Mouse (Mus musculus) kidney, postnatal 0 days (tissue): ENCODE measurements around the gene Gm49342. TPM values are rescaled to one million over a fixed set of nuclear protein-coding genes. Genes with fewer than 3 reads are reported as not detected.
A peak's percentile ranks its signal among the peaks of the same experiment; 100 is the strongest.
"Not testable (repeated sequence)": the region's sequence is repeated elsewhere in the genome, so short reads cannot be mapped to it uniquely, and the experiment has no call there.

Experiments used
- ATAC-seq: fragments of 200-750 bp; cut with Nextera tagmentation; replicated peaks from 2 replicates; pipeline ENCODE4 v1.8.0; 2017; ENCODE audit warnings: low read depth, moderate number of reproducible peaks, moderate TSS enrichment, moderate library complexity; ENCODE audit not compliant: low FRiP score
- DNase-seq: peaks from one replicate; pipeline ENCODE4 v3.0.0-alpha.2; 2016; ENCODE audit warnings: low spot score
- H3K27ac ChIP-seq: fragments of 300-500 bp; sonication (generic); 2 replicates; pipeline ENCODE4 v1.5.1; 2014; ENCODE audit warnings: mild to moderate bottlenecking
- H3K27me3 ChIP-seq: fragments of 300-500 bp; sonication (generic); 2 replicates; pipeline ENCODE4 v1.6.1; 2014; ENCODE audit warnings: low read length, mixed read lengths; ENCODE audit not compliant: insufficient read depth
- H3K36me3 ChIP-seq: fragments of 300-500 bp; sonication (generic); 2 replicates; pipeline ENCODE4 v1.6.1; 2014; ENCODE audit warnings: low read length, mixed read lengths; ENCODE audit not compliant: insufficient read depth
- H3K4me1 ChIP-seq: fragments of 300-500 bp; sonication (generic); replicated peaks from 2 replicates; pipeline ENCODE4 v1.6.1; 2014; ENCODE audit warnings: antibody characterized with exemption, low read length, mixed read lengths; ENCODE audit not compliant: insufficient read depth
- H3K4me2 ChIP-seq: fragments of 300-500 bp; sonication (generic); 2 replicates; pipeline ENCODE4 v1.6.1; 2014; ENCODE audit warnings: mild to moderate bottlenecking, low read length, moderate library complexity, mixed read lengths
- H3K4me3 ChIP-seq: fragments of 300-500 bp; sonication (generic); replicated peaks from 2 replicates; pipeline ENCODE4 v1.5.1; 2014; ENCODE audit warnings: low read depth, low read length
- H3K9ac ChIP-seq: fragments of 300-500 bp; sonication (generic); 2 replicates; pipeline ENCODE4 v1.6.1; 2014; ENCODE audit warnings: low read depth, low read length
- H3K9me3 ChIP-seq: fragments of 300-500 bp; sonication (generic); replicated peaks from 2 replicates; pipeline ENCODE4 v1.6.1; 2016; ENCODE audit warnings: low read length, inconsistent platforms, mixed read lengths
- CTCF ChIP-seq: IDR thresholded peaks from 2 replicates; pipeline ENCODE4 v1.5.1; 2016; ENCODE audit warnings: antibody characterized with exemption, low read depth, mild to moderate bottlenecking, moderate library complexity
- WGBS: fragments of 180-500 bp; shearing (Covaris S2); extraction: QIAGEN DNeasy Blood & Tissue Kit; methylation state at CpG from one replicate; pipeline ENCODE4 v1.1.7; 2014; 5-methylcytosine and 5-hydroxymethylcytosine counted together
- polyA plus RNA-seq: library from polyadenylated mRNA; unstranded; fragments of >200 nt; fragmentation: Nextera tagmentation; extraction: Ambion mirVana; gene quantifications from 2 replicates; pipeline ENCODE4 v1.2.1, GENCODE M21; 2015

The Gm49342 gene
- polyA plus RNA-seq, 1 experiment from 2014 or later: not detected

- WGBS: 12% methylated on average over 9 of the region's 9 CpGs
- Histone ChIP-seq H3K4me2 (no peak overlapping the region), H3K4me3 (no peak overlapping the region), H3K4me1 (peaks cover 4% of the 10 kb centered on the region; the same call in 1 of the 2 replicates), H3K27ac (no peak overlapping the region), H3K36me3 (no peaks in the 10 kb centered on the region), H3K27me3 (no peaks in the 10 kb centered on the region), H3K9me3 (no peaks in the 10 kb centered on the region), H3K9ac (no peak overlapping the region)
- TF ChIP-seq CTCF: peak; percentile 59
- DNase-seq: peak; percentile 79
- ATAC-seq: no peak; the same call in 1 of the 2 replicates
These were observed 32.4 kb downstream of the Gm49342 start for GRCm38 (mm10) chr14:50976674-50977073.

- H3K27ac ChIP-seq, DNase-seq, H3K4me1 ChIP-seq, ATAC-seq, H3K27me3 ChIP-seq, H3K9ac ChIP-seq, H3K4me3 ChIP-seq, H3K9me3 ChIP-seq, H3K4me2 ChIP-seq, H3K36me3 ChIP-seq: not testable (repeated sequence)
- 77% methylated on average over 6 of the region's 6 CpGs for WGBS
These were observed 34.1 kb downstream of the Gm49342 start for GRCm38 (mm10) chr14:50978451-50978850.

GRCm38 (mm10) chr14:50979631-50980030 lies 35.3 kb downstream of the Gm49342 start:
- DNase-seq (no peak), ATAC-seq (no peak)
- no peak overlapping the region for H3K4me2 ChIP-seq
- peak overlapping the region; percentile 39 for H3K27ac ChIP-seq
- no peaks in the 10 kb centered on the region for H3K36me3 ChIP-seq
- H3K4me3 ChIP-seq: no peak overlapping the region
- H3K9ac ChIP-seq: no peak overlapping the region
- peaks cover 4% of the 10 kb centered on the region; the same call in 1 of the 2 replicates for H3K4me1 ChIP-seq
- no peak for TF ChIP-seq CTCF
- H3K27me3 ChIP-seq: no peaks in the 10 kb centered on the region
- no peaks in the 10 kb centered on the region for H3K9me3 ChIP-seq

GRCm38 (mm10) chr14:50981207-50981606 lies 36.9 kb downstream of the Gm49342 start:
- H3K4me1 ChIP-seq: peaks cover 4% of the 10 kb centered on the region; the same call in 1 of the 2 replicates
- no peaks in the 10 kb centered on the region for H3K9me3 ChIP-seq
- TF ChIP-seq CTCF: no peak
- H3K4me2 ChIP-seq: no peak overlapping the region
- DNase-seq: peak; percentile 89
- H3K27me3 ChIP-seq: no peaks in the 10 kb centered on the region
- ATAC-seq: peak; percentile 86
- H3K36me3 ChIP-seq: no peaks in the 10 kb centered on the region
- H3K27ac ChIP-seq: peak overlapping the region; percentile 74
- no peak overlapping the region for H3K4me3 ChIP-seq
- 8% methylated on average over 2 of the region's 2 CpGs for WGBS
- no peak overlapping the region for H3K9ac ChIP-seq

GRCm38 (mm10) chr14:50981837-50982236 lies 37.5 kb downstream of the Gm49342 start:
- H3K27me3 ChIP-seq: no peaks in the 10 kb centered on the region
- ATAC-seq: no peak; the same call in 1 of the 2 replicates
- 44% methylated on average over 5 of the region's 5 CpGs for WGBS
- H3K4me3 ChIP-seq: no peak overlapping the region
- DNase-seq: no peak
- H3K4me1 ChIP-seq: no peaks in the 10 kb centered on the region
- TF ChIP-seq CTCF: no peak
- H3K36me3 ChIP-seq: no peaks in the 10 kb centered on the region
- H3K4me2 ChIP-seq: no peak overlapping the region
- no peak overlapping the region for H3K9ac ChIP-seq
- H3K9me3 ChIP-seq: no peaks in the 10 kb centered on the region
- 0 out of 2 replicates have a peak overlapping the region, but pooled peaks have one; percentile 43 for H3K27ac ChIP-seq

GRCm38 (mm10) chr14:50987668-50988067 lies 43.4 kb downstream of the Gm49342 start:
- DNase-seq (no peak), ATAC-seq (no peak)
- no peak for TF ChIP-seq CTCF
- WGBS: 94% methylated on average over 2 of the region's 2 CpGs
- no peak overlapping the region for H3K9ac ChIP-seq
- no peak overlapping the region for H3K4me2 ChIP-seq
- H3K27me3 ChIP-seq: no peaks in the 10 kb centered on the region
- H3K27ac ChIP-seq: no peak overlapping the region
- H3K4me3 ChIP-seq: no peak overlapping the region
- H3K9me3 ChIP-seq: no peaks in the 10 kb centered on the region
- H3K36me3 ChIP-seq: no peaks in the 10 kb centered on the region
- H3K4me1 ChIP-seq: no peaks in the 10 kb centered on the region

- ATAC-seq (peak; percentile 89), DNase-seq (no peak)
- Histone ChIP-seq H3K9ac (no peak overlapping the region), H3K9me3 (no peaks in the 10 kb centered on the region), H3K4me2 (no peak overlapping the region), H3K27ac (peak overlapping the region; percentile 79), H3K4me1 (no peaks in the 10 kb centered on the region), H3K27me3 (no peaks in the 10 kb centered on the region), H3K4me3 (no peak overlapping the region), H3K36me3 (no peaks in the 10 kb centered on the region)
- TF ChIP-seq CTCF: no peak
- 71% methylated on average over 3 of the region's 3 CpGs for WGBS
These were observed 46.7 kb downstream of the Gm49342 start for GRCm38 (mm10) chr14:50991037-50991436.
